In the genomic region with DNA sequence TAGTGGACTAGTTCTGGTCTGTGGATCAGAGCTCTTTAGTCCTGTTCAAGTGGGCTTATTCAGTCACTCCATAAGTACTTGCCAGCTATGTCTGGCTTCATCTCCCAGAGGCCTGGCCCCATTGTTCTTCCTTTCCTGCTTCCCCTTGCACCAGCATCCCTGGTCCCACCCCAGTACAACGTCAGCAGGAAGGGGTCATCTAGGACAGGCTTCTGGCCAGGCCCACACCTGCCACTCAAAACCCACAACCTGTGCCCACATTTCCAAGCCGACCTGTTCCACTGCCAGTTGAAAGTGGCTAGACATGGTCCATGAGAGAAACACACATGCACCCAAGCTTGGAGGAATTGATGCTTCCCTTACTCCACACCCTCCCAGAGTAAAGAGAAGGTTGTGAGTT, we compare ENCODE assay signal across 16 mouse cellular contexts.
DNase-seq lines count a peak whose midpoint lies in the region; ATAC-seq and TF ChIP-seq lines count a peak whose summit lies in the region.
"Had no signal": no experiment of that assay in that cellular context is flagged by ENCODE, and none has a peak within 500 bp of the region (broad histone marks: within the 10 kb centered on the region; RNA-seq: fewer than 3 reads in every experiment).

No protein-coding gene starts in this region.

- peak; percentile 38 for DNase-seq in gastrocnemius, adult 18-20 months (ENCODE audit: low spot score)
- no peak for DNase-seq in gastrocnemius, postnatal 4 days (ENCODE audit: low spot score in 2 of 2)
- no peak for DNase-seq in kidney, adult 18-20 months
- DNase-seq in MEL (ENCODE audit: low read depth, low spot score) (no peak), adipocyte (ENCODE audit: low spot score) (no peak)
- DNase-seq in kidney, postnatal 10 days, result peak; percentile 55
- DNase-seq in retina, postnatal 1 day, result no peak
- DNase-seq: adrenal gland, postnatal 25 days; cerebellum, postnatal 25 days; forebrain, postnatal 0 days; thymus, adult 2 months had no signal

- no peak overlapping the region for H3K4me3 ChIP-seq in kidney, embryonic 15.5 days (replicated peaks)
- no peak overlapping the region for H3K4me3 ChIP-seq in MEL (ENCODE audit: control insufficient read depth in 1 of 2, insufficient read depth in 1 of 2, low read depth in 2 of 2, low read length in 2 of 2)
- H3K4me3 ChIP-seq: layer of hippocampus, adult 2 months; lung, embryonic 15.5 days had no signal

- H3K4me2 ChIP-seq in kidney, embryonic 15.5 days, result no peak overlapping the region
- H3K4me2 ChIP-seq: lung, embryonic 15.5 days had no signal

- no peak for TF ChIP-seq CTCF in MEL (IDR thresholded peaks at IDR 0.05 in 2 of 3, conservative IDR thresholded peaks at IDR 0.05 in 1 of 3; ENCODE audit: control insufficient read depth in 1 of 3, insufficient read depth in 1 of 3, low read depth in 2 of 3, low read length in 3 of 3, poor library complexity in 1 of 3, severe bottlenecking in 1 of 3)

- 0 out of 2 replicates have a peak overlapping the region, but pooled peaks have one; percentile 49 for H3K27ac ChIP-seq in kidney, embryonic 15.5 days
- no peak overlapping the region for H3K27ac ChIP-seq in MEL (ENCODE audit: control insufficient read depth, low read depth, low read length)
- H3K27ac ChIP-seq: hindbrain, postnatal 0 days; lung, embryonic 15.5 days had no signal

- 67% methylated on average over 2 of the region's 2 CpGs for WGBS in kidney, embryonic 15.5 days

- no peak for TF ChIP-seq EP300 in MEL (IDR thresholded peaks at IDR 0.05; ENCODE audit: low read depth in 1 of 2, low read length in 2 of 2)

- no peak for TF ChIP-seq POLR2A in MEL (IDR thresholded peaks at IDR 0.05; ENCODE audit: control insufficient read depth in 1 of 2, insufficient read depth in 1 of 2, low read depth in 1 of 2, low read length in 2 of 2, poor library complexity in 1 of 2)

- no peaks in the 10 kb centered on the region for H3K9me3 ChIP-seq in kidney, embryonic 15.5 days (replicated peaks)
- no peaks in the 10 kb centered on the region for H3K9me3 ChIP-seq in MEL (replicated peaks; ENCODE audit: insufficient read depth, low read length)
- H3K9me3 ChIP-seq: lung, embryonic 15.5 days had no signal

- no peaks in the 10 kb centered on the region for H3K27me3 ChIP-seq in kidney, embryonic 15.5 days
- H3K27me3 ChIP-seq in MEL (ENCODE audit: control insufficient read depth in 1 of 2, insufficient read depth in 2 of 2, low read length in 2 of 2), result no peaks in the 10 kb centered on the region
- H3K27me3 ChIP-seq: lung, embryonic 15.5 days had no signal

- no peak for TF ChIP-seq RAD21 in MEL (IDR thresholded peaks at IDR 0.05; ENCODE audit: low read depth, low read length)

- H3K79me2 ChIP-seq in MEL (ENCODE audit: control insufficient read depth, insufficient read depth, low read length, poor library complexity), result no peaks in the 10 kb centered on the region

- no peak overlapping the region for H3K9ac ChIP-seq in kidney, embryonic 15.5 days
- H3K9ac ChIP-seq in MEL (ENCODE audit: control insufficient read depth, low read depth, low read length, poor library complexity, severe bottlenecking), result no peak overlapping the region
- H3K9ac ChIP-seq: forebrain, postnatal 0 days; lung, embryonic 15.5 days had no signal

- no peak for ATAC-seq in kidney, embryonic 15.5 days (replicated peaks; ENCODE audit: low FRiP score)
- ATAC-seq: forebrain, postnatal 0 days; hindbrain, postnatal 0 days; midbrain, embryonic 16.5 days had no signal

- peaks cover 40% of the 10 kb centered on the region for H3K4me1 ChIP-seq in kidney, embryonic 15.5 days
- H3K4me1 ChIP-seq in MEL (ENCODE audit: control insufficient read depth in 1 of 2, insufficient read depth in 2 of 2, low read length in 2 of 2), result peaks cover 46 to 62% of the 10 kb centered on the region in 2 experiments

- no peaks in the 10 kb centered on the region for H3K36me3 ChIP-seq in kidney, embryonic 15.5 days
- peaks cover 0 to 54% of the 10 kb centered on the region in 2 experiments; a peak in 2 of 4 replicates for H3K36me3 ChIP-seq in MEL (ENCODE audit: control insufficient read depth in 1 of 2, insufficient read depth in 2 of 2, low read length in 2 of 2)
- H3K36me3 ChIP-seq: lung, embryonic 15.5 days had no signal

TF ChIP-seq in MEL, 35 proteins besides CTCF, POLR2A, EP300 and RAD21:
- TF ChIP-seq RCOR1 (IDR thresholded peaks at IDR 0.05; ENCODE audit: low read depth, low read length), result no peak
- no peak for TF ChIP-seq ZC3H11A (IDR thresholded peaks at IDR 0.05; ENCODE audit: low read depth, low read length)
- 0 out of 2 replicates have a peak, but pooled peaks have one; percentile 16 for TF ChIP-seq NELFE (IDR thresholded peaks at IDR 0.05; ENCODE audit: low read depth, low read length)

Comparison
In these comparisons a context has a peak if more than half of its experiments do, and no peak if none do; other contexts are left out.
1. DNase-seq: peak in gastrocnemius, adult 18-20 months (single experiment) and kidney, postnatal 10 days (single experiment); none in gastrocnemius, postnatal 4 days (0 of 2), kidney, adult 18-20 months (single experiment), MEL (single experiment), adipocyte (single experiment) and retina, postnatal 1 day (single experiment).